Mouse (Mus musculus): ENCODE data around the gene Fancb.

- TF ChIP-seq CTCF (IDR thresholded peaks at IDR 0.05; ENCODE audit: low read depth, low read length) (no peak), GATA1 (IDR thresholded peaks at IDR 0.05; ENCODE audit: borderline replicate concordance, low read length) (no peak), TAL1 (conservative IDR thresholded peaks at IDR 0.05; ENCODE audit: low read depth, low read length) (no peak)
Measured at GRCm38 (mm10) chrX:164965750-164966448, 14.5 kb upstream of the Fancb start.

Measured in G1E (cell line).